In genomic region chr14:48324460-48324850, GRCm38 (mm10) we compare ENCODE assay signal across 18 mouse cellular contexts.
"Had no signal": no experiment of that assay in that cellular context is flagged by ENCODE, and none has a peak within 500 bp of the region (broad histone marks: within the 10 kb centered on the region; RNA-seq: fewer than 3 reads in every experiment).

No protein-coding gene starts in this region.

- H3K4me3 ChIP-seq: layer of hippocampus, adult 2 months; liver, embryonic 13.5 days; lung, embryonic 15.5 days; neural tube, embryonic 12.5 days; neural tube, embryonic 15.5 days had no signal

- H3K4me2 ChIP-seq: liver, embryonic 13.5 days; neural tube, embryonic 12.5 days; neural tube, embryonic 15.5 days had no signal

- H3K9ac ChIP-seq: liver, embryonic 13.5 days; lung, embryonic 15.5 days; neural tube, embryonic 12.5 days; neural tube, embryonic 15.5 days had no signal

- DNase-seq: kidney, adult 2 months; kidney, postnatal 25 days; layer of hippocampus, adult 9-11 months; liver, embryonic 13.5 days; lung, postnatal 4 days; right cerebral cortex, adult 18-20 months; right cerebral cortex, postnatal 14 days; right cerebral cortex, postnatal 4 days; thymus, adult 2 months; thymus, postnatal 14 days; thymus, postnatal 4 days had no signal

- H3K27ac ChIP-seq: kidney, postnatal 0 days; layer of hippocampus, adult 2 months; liver, embryonic 13.5 days; lung, embryonic 15.5 days; neural tube, embryonic 12.5 days; neural tube, embryonic 15.5 days; stomach, postnatal 0 days had no signal

- H3K36me3 ChIP-seq: liver, embryonic 13.5 days; lung, embryonic 15.5 days; neural tube, embryonic 12.5 days; neural tube, embryonic 15.5 days had no signal

- ATAC-seq: intestine, postnatal 0 days had no signal

- H3K27me3 ChIP-seq: liver, embryonic 13.5 days; lung, embryonic 15.5 days; neural tube, embryonic 12.5 days; neural tube, embryonic 15.5 days had no signal

- H3K4me1 ChIP-seq: liver, embryonic 13.5 days; lung, embryonic 15.5 days; neural tube, embryonic 12.5 days had no signal

- H3K9me3 ChIP-seq: liver, embryonic 13.5 days; lung, embryonic 15.5 days; neural tube, embryonic 12.5 days; neural tube, embryonic 15.5 days had no signal
